Mouse (Mus musculus) lung, embryonic 16.5 days (tissue): ENCODE data around the gene Kcnq5. TPM values are rescaled to one million over a fixed set of nuclear protein-coding genes. Genes with fewer than 3 reads are reported as not detected.

Source experiments
- ATAC-seq: fragments of 200-750 bp; cut with Nextera tagmentation; 2 replicates; pipeline ENCODE4 v1.8.0; 2017; ENCODE audit warnings: low read depth, mild to moderate bottlenecking, moderate library complexity
- H3K27ac ChIP-seq: fragments of 300-500 bp; sonication (generic); 2 replicates; pipeline ENCODE4 v1.5.1; 2014; ENCODE audit warnings: mild to moderate bottlenecking, control low read depth, low read length
- H3K27me3 ChIP-seq: fragments of 300-500 bp; sonication (generic); 2 replicates; pipeline ENCODE4 v1.6.1; 2014; ENCODE audit warnings: low read depth, low read length, mixed read lengths; ENCODE audit not compliant: control insufficient read depth, insufficient read depth
- H3K36me3 ChIP-seq: fragments of 300-500 bp; sonication (generic); 2 replicates; pipeline ENCODE4 v1.6.1; 2014; ENCODE audit warnings: low read length; ENCODE audit not compliant: control insufficient read depth, insufficient read depth
- H3K4me1 ChIP-seq: fragments of 300-500 bp; sonication (generic); replicated peaks from 2 replicates; pipeline ENCODE4 v1.6.1; 2014; ENCODE audit warnings: low read length, mixed read lengths; ENCODE audit not compliant: control insufficient read depth, insufficient read depth
- H3K4me2 ChIP-seq: fragments of 300-500 bp; sonication (generic); 2 replicates; pipeline ENCODE4 v1.6.1; 2014; ENCODE audit warnings: low read depth, low read length, control low read depth
- H3K4me3 ChIP-seq: fragments of 300-500 bp; sonication (generic); 2 replicates; pipeline ENCODE4 v1.5.1; 2014; ENCODE audit warnings: mild to moderate bottlenecking, low read length, control low read depth
- H3K9ac ChIP-seq: fragments of 300-500 bp; sonication (generic); 2 replicates; pipeline ENCODE4 v1.6.1; 2014; ENCODE audit warnings: low read length, control low read depth
- H3K9me3 ChIP-seq: fragments of 300-500 bp; sonication (generic); 2 replicates; pipeline ENCODE4 v1.6.1; 2016; ENCODE audit warnings: low read length; ENCODE audit not compliant: control insufficient read depth
- WGBS: fragments of 180-500 bp; shearing (Covaris S2); extraction: QIAGEN DNeasy Blood & Tissue Kit; methylation state at CpG from one replicate; pipeline ENCODE4 v1.1.7; 2014; 5-methylcytosine and 5-hydroxymethylcytosine counted together
- polyA plus RNA-seq: library from polyadenylated mRNA; unstranded; fragments of >200 nt; fragmentation: Nextera tagmentation; extraction: Ambion mirVana; gene quantifications from 2 replicates; pipeline ENCODE4 v1.2.1, GENCODE M21; 2015

Gene Kcnq5
- polyA plus RNA-seq = 0.83 and 1.1 TPM in 2 replicates

DNA sequence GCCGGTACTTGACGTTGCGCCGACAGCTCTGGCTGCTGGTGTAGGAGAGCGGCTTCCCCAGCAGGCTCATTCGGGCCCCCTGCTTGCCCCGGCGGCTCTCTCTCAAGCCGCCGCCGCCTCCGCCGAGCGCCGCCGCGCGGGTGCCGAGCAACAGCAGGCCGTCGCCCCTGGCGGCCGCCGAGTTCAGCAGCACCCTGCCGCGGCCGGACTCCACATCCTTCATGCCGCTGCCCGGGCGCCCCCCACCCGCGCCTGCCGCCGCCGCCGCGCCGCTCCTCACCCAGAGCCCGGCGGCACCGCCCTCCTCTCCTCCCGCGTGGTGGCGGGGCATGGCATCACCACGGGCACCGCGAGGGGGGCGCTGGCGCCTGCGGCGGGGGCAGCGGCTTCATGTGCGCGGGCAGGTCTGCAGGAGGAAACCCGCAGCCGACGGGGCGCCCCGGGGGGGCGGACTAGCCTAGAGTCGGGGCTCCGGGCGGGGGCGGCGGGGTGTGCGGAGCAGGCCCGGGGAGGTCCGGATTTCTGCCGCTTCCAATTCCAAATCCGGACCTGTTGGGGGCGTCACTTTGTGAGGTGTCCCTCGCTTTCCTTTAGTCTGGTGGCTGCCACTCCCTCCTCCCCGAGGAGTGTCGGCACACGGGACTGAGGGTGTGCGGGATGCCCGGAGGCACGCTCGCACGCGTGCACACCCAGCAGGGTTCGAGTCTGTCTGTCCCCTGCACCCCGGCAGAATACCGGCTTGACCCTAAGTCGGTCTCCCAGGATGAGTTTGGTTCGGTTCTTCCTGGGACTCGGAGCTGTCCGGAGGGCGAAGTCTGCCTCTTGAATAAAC is at the start of gene Kcnq5:
TSS of gene Kcnq5 (minus strand) at position 692 of the 832 bp plus-strand sequence.
- peak within 1 kb of the TSS; percentile 55 for H3K4me3 ChIP-seq
- no peak within 1 kb of the TSS for H3K27ac ChIP-seq
- H3K4me1 ChIP-seq = peaks cover 5% of the 10 kb centered on the region; the same call in 1 of the 2 replicates
- peak within 1 kb of the TSS; percentile 77 for H3K4me2 ChIP-seq
- H3K27me3 ChIP-seq = no peaks in the 10 kb centered on the region; the same call in 1 of the 2 replicates
- under 1% methylated on average over 61 of the region's 89 CpGs for WGBS
- ATAC-seq = peak; percentile 85
- peak within 1 kb of the TSS; percentile 56 for H3K9ac ChIP-seq
- H3K9me3 ChIP-seq = no peaks in the 10 kb centered on the region
- no peaks in the 10 kb centered on the region for H3K36me3 ChIP-seq

DNA sequence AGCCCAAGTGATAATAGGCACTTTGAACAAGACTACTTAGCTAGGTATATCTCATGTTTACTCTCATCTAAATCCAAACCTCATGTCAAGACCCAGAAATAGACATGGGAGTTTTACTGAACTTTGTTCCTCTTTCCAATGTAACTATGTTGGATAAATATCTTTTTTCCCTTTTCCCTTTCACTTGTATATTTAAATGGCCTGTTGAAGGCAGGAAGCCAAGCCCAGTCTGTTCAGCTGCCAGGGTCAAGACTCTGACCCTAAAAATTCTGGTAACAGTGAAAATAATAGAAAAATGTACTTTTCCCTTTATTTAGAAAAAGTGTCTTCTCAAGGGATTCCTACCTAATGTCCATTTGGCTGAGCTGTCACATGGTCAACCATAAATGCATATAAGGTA is 18.0 kb upstream of the Kcnq5 start:
- no peak for ATAC-seq
- H3K9me3 ChIP-seq = no peaks in the 10 kb centered on the region
- H3K27ac ChIP-seq = no peak overlapping the region
- no peak overlapping the region for H3K4me2 ChIP-seq
- H3K36me3 ChIP-seq = no peaks in the 10 kb centered on the region
- no peak overlapping the region for H3K4me3 ChIP-seq
- no peak overlapping the region for H3K9ac ChIP-seq
- no peaks in the 10 kb centered on the region; the same call in 1 of the 2 replicates for H3K4me1 ChIP-seq
- no peaks in the 10 kb centered on the region for H3K27me3 ChIP-seq

DNA sequence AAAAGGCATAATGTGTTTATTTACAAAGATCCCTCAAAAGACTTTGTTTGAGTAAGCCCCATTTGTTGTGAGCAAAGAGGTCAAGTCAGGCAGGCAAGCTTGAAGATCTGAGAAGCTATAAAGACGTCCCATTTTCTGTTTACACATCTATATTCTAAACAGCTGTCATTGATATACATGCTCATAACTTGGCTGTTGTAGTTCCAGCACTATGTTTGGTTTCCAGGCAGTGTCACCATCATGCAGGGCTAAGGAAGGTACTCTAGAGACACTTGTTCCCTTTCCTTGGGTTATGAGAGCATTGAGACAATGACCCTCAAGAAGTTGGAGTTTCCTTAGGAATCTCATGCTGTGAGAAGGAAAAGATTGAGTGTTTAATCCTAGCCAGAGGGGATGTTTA is 17.6 kb upstream of the Kcnq5 start:
- WGBS = 19% methylated on average over 1 of the region's 1 CpGs
- Histone ChIP-seq H3K4me3 (no peak overlapping the region), H3K9me3 (no peaks in the 10 kb centered on the region), H3K9ac (no peak overlapping the region), H3K4me1 (no peaks in the 10 kb centered on the region; the same call in 1 of the 2 replicates), H3K4me2 (no peak overlapping the region), H3K27me3 (no peaks in the 10 kb centered on the region), H3K36me3 (no peaks in the 10 kb centered on the region), H3K27ac (no peak overlapping the region)
- peak; percentile 71 for ATAC-seq

DNA sequence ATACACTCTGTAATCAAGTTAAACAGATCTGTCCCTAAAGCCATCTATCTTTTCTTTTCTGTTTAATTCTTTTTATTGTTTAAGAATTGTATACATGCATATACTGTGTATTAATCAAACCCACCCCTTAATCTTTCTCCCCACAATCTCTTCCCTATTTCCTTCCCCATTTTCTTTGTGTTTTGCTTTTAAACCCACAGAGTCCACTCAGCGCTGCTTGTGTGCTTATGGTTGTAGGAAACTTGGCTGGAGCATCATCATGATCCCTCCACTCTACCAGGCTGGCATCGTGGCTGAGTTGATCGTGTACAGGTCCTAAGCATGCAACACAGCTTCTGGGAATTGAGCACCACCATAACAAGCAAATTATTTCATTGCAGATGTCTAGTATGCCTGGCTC is 12.3 kb upstream of the Kcnq5 start:
- no peak for ATAC-seq
- Histone ChIP-seq H3K4me1 (no peaks in the 10 kb centered on the region), H3K36me3 (no peaks in the 10 kb centered on the region), H3K27ac (no peak overlapping the region), H3K9me3 (no peaks in the 10 kb centered on the region), H3K9ac (no peak overlapping the region), H3K4me2 (no peak overlapping the region), H3K27me3 (no peaks in the 10 kb centered on the region), H3K4me3 (no peak overlapping the region)
- 89% methylated on average over 3 of the region's 3 CpGs for WGBS

DNA sequence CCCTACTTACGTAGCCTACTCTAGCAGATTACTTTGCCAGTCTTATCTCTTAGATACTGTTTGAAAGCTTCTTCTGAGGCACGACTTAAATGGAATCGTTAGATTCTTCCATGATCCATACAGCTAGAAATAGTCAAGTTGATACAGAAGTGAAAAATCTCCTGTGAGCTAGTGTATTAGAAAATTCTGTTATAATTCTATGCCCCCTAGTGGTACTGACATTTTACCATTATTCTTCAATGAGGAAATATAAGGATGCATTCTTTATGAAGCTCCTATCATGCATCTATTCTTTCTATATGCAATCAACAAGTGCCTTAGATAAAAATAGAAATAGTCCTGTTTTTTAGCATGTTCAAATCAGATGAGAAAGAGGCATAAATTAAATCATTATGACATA is 5.4 kb upstream of the Kcnq5 start:
- Histone ChIP-seq H3K9ac (no peak overlapping the region), H3K4me1 (no peaks in the 10 kb centered on the region), H3K9me3 (no peaks in the 10 kb centered on the region), H3K4me2 (no peak overlapping the region), H3K27me3 (no peaks in the 10 kb centered on the region; the same call in 1 of the 2 replicates), H3K27ac (no peak overlapping the region), H3K36me3 (no peaks in the 10 kb centered on the region), H3K4me3 (no peak overlapping the region)
- ATAC-seq = no peak
- WGBS = 46% methylated on average over 3 of the region's 3 CpGs

DNA sequence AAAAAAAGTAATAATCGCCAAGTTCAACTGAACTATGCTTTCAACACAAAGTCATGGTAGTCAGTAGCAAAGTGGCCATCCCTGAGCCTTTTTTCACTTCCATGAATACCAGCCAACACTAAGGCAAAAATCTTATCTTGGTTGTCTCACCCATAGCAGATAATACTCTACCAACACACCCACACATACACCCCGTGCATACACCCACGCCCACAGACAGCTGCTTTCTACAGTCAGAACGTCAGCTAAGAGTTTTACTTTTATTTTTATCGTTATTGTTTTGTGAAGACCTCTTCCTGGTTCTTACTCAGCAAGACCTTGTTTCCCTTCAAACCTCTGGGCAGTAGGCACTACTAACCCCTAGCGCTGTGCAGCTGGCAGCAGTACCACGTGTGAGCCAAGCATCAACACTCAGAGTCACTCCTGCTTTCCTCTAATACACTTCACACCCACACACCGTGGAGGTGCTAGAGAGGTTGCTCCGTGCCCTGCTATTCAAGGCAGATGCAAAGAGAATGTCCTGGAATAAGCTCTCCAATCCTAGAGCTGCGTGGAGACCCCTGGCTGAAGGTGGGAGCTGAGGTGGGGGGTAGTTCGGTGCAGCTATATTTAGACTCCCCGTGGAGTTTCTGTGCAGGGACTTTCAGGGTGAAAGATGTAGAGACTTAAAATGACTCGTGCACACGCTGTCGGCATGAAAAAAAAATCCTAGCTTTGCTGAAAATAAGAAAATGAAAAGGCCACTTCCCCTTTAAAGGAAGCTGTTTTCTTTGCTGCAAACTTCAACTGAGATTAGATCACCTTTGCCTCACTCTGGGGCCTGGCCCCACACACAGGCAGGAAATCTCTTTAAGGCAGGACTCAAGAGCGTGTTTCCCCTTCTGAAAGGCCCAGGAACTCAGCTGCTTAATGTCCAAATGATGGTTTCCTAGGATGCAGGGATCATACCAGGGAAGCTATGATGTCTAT is 1.4 kb upstream of the Kcnq5 start:
- Histone ChIP-seq H3K4me2 (peak overlapping the region; percentile 77; the same call in 1 of the 2 replicates), H3K4me3 (no peak overlapping the region), H3K36me3 (no peaks in the 10 kb centered on the region), H3K27me3 (no peaks in the 10 kb centered on the region; the same call in 1 of the 2 replicates), H3K9ac (no peak overlapping the region), H3K27ac (no peak overlapping the region), H3K9me3 (no peaks in the 10 kb centered on the region), H3K4me1 (peaks cover 5% of the 10 kb centered on the region; the same call in 1 of the 2 replicates)
- no peak for ATAC-seq
- 42% methylated on average over 16 of the region's 16 CpGs for WGBS

DNA sequence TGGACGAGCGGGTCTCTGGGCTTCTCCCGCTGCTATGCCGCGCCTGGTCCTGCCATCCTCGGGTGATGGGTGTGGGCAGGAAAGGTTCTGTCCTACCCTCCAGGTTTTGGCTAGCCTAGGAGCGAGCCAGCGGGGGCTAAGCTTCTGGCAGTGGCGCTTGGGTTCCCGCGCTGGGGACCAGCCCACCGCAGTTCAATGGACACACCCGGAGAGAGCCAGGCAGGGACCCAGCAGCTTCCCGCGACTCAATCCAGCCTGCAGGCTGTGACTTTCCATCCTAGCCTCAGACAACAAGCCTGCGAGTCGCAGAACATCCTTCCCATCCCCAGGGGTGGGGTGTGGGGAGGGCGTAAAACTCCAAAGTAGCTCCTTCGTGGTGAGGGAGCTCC is 335 bp upstream of the Kcnq5 start:
- peak overlapping the region; percentile 77 for H3K4me2 ChIP-seq
- peak; percentile 24 for ATAC-seq
- H3K4me3 ChIP-seq = peak overlapping the region; percentile 55
- no peaks in the 10 kb centered on the region; the same call in 1 of the 2 replicates for H3K27me3 ChIP-seq
- H3K9ac ChIP-seq = peak overlapping the region; percentile 56
- peaks cover 5% of the 10 kb centered on the region; the same call in 1 of the 2 replicates for H3K4me1 ChIP-seq
- H3K27ac ChIP-seq = no peak overlapping the region
- no peaks in the 10 kb centered on the region for H3K9me3 ChIP-seq
- WGBS = 2% methylated on average over 19 of the region's 19 CpGs
- H3K36me3 ChIP-seq = no peaks in the 10 kb centered on the region

DNA sequence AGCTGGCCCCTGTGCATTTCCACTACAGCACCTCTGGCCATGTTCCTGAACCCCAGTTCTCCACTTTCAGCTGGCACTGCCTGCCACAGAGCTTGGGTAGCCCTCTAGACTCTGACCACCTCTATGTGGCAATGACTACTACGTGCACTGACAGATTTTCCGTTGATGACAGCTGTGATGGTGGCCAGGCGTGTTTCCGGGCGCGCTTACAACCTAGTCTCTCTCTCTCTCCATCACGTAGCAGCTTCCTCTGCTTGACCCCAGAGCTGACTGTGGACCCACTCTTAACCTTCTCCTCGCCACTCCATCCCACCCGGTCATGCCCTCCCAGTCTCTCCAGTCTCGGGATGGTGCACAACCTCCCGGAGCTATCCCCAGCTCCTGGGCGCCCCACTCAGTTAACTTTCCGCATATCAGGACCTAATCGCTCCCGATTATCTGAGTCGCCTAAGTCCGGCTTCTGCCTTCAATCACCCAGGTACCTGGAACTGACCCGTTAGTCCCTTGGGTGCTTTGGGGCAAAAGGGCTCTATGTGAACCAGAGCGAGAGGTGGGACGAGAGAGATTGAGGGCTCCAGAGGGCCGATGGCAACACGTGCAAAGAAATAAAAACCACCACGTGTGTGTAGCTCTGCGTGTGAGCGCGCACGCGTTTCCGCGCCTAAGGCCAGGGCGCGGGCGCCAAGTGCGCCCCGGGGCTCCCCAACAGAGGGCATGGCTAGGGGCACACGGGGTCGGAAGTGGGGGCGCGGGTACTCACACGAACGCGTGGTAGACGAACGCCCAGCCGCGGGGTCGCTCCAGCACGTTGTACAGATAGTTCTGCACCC is 1.1 kb downstream of the Kcnq5 start:
- H3K4me2 ChIP-seq = peak overlapping the region; percentile 77
- peaks cover 5% of the 10 kb centered on the region; the same call in 1 of the 2 replicates for H3K4me1 ChIP-seq
- peak overlapping the region; percentile 56 for H3K9ac ChIP-seq
- H3K36me3 ChIP-seq = no peaks in the 10 kb centered on the region
- no peak overlapping the region for H3K27ac ChIP-seq
- H3K27me3 ChIP-seq = no peaks in the 10 kb centered on the region; the same call in 1 of the 2 replicates
- no peaks in the 10 kb centered on the region for H3K9me3 ChIP-seq
- H3K4me3 ChIP-seq = peak overlapping the region; percentile 55
- peak; percentile 51 for ATAC-seq
- under 1% methylated on average over 48 of the region's 48 CpGs for WGBS
